Mouse (Mus musculus): ENCODE measurements around the gene Pcnx3. TPM values are rescaled to one million over a fixed set of nuclear protein-coding genes. Genes with fewer than 3 reads are reported as not detected.

Gene Pcnx3
- polyA plus RNA-seq, 2 experiments, result 9.1 to 19.8 TPM

- Histone ChIP-seq H3K27me3 (ENCODE audit: control insufficient read depth, insufficient read depth, low read length) (no peaks in the 10 kb centered on the region), H3K36me3 (replicated peaks; ENCODE audit: control insufficient read depth, insufficient read depth, low read depth) (peaks cover 68% of the 10 kb centered on the region), H3K9ac (replicated peaks) (peak overlapping the region; percentile 96), H3K4me3 (ENCODE audit: insufficient read depth in 1 of 2, low read depth in 2 of 2, low read length in 2 of 2) (peak overlapping the region; percentile 62 to 74), H3K4me2 (ENCODE audit: low read depth) (peak overlapping the region; percentile 95), H3K4me1 (replicated peaks; ENCODE audit: control insufficient read depth in 2 of 2, insufficient read depth in 2 of 2, low read length in 1 of 2) (peaks cover 17 to 38% of the 10 kb centered on the region in 2 experiments), H3K9me3 (ENCODE audit: control insufficient read depth, low read length) (no peaks in the 10 kb centered on the region), H3K27ac (peak overlapping the region; percentile 98)
- DNase-seq (ENCODE audit: low read depth in 3 of 3, low spot score in 3 of 3) (peak; percentile 75 to 79 (median 78)), ATAC-seq (ENCODE audit: insufficient read depth) (peak; percentile 69)
- TF ChIP-seq CTCF (IDR thresholded peaks at IDR 0.05; ENCODE audit: low read depth) (no peak), EP300 (IDR thresholded peaks at IDR 0.05; ENCODE audit: low read depth) (peak; percentile 90)
- 36% methylated on average over 7 of the region's 7 CpGs for WGBS (ENCODE audit: insufficient replicate concordance)
Observed at GRCm38 (mm10) chr19:5722848-5723425, 34.2 kb upstream of the Pcnx3 start.

- H3K4me1 ChIP-seq (replicated peaks; ENCODE audit: control insufficient read depth in 2 of 2, insufficient read depth in 2 of 2, low read length in 1 of 2), result peaks cover 17 to 31% of the 10 kb centered on the region in 2 experiments
- 93% methylated on average over 6 of the region's 6 CpGs for WGBS (ENCODE audit: insufficient replicate concordance)
- no peaks in the 10 kb centered on the region for H3K9me3 ChIP-seq (ENCODE audit: control insufficient read depth, low read length)
- H3K4me3 ChIP-seq (ENCODE audit: insufficient read depth in 1 of 2, low read depth in 2 of 2, low read length in 2 of 2), result no peak overlapping the region
- no peak overlapping the region for H3K27ac ChIP-seq
- DNase-seq (ENCODE audit: low read depth in 3 of 3, low spot score in 3 of 3) (no peak), ATAC-seq (ENCODE audit: insufficient read depth) (no peak)
- no peaks in the 10 kb centered on the region for H3K27me3 ChIP-seq (ENCODE audit: control insufficient read depth, insufficient read depth, low read length)
- H3K36me3 ChIP-seq (replicated peaks; ENCODE audit: control insufficient read depth, insufficient read depth, low read depth), result peaks cover 84% of the 10 kb centered on the region
- TF ChIP-seq EP300 (IDR thresholded peaks at IDR 0.05; ENCODE audit: low read depth), result no peak
- no peak for TF ChIP-seq CTCF (IDR thresholded peaks at IDR 0.05; ENCODE audit: low read depth)
- H3K9ac ChIP-seq (replicated peaks), result 0 out of 2 replicates have a peak overlapping the region, but pooled peaks have one; percentile 2
- H3K4me2 ChIP-seq (ENCODE audit: low read depth), result 0 out of 2 replicates have a peak overlapping the region, but pooled peaks have one; percentile 95
Observed at GRCm38 (mm10) chr19:5721233-5721632, 32.5 kb upstream of the Pcnx3 start.

- ATAC-seq (ENCODE audit: insufficient read depth) (no peak), DNase-seq (ENCODE audit: low read depth in 3 of 3, low spot score in 3 of 3) (no peak)
- Histone ChIP-seq H3K27ac (no peak overlapping the region), H3K4me2 (ENCODE audit: low read depth) (no peak overlapping the region), H3K4me3 (ENCODE audit: insufficient read depth in 1 of 2, low read depth in 2 of 2, low read length in 2 of 2) (no peak overlapping the region), H3K4me1 (replicated peaks; ENCODE audit: control insufficient read depth in 2 of 2, insufficient read depth in 2 of 2, low read length in 1 of 2) (peaks cover 16 to 25% of the 10 kb centered on the region in 2 experiments), H3K27me3 (ENCODE audit: control insufficient read depth, insufficient read depth, low read length) (no peaks in the 10 kb centered on the region), H3K9me3 (ENCODE audit: control insufficient read depth, low read length) (no peaks in the 10 kb centered on the region), H3K9ac (replicated peaks) (no peak overlapping the region), H3K36me3 (replicated peaks; ENCODE audit: control insufficient read depth, insufficient read depth, low read depth) (peaks cover 99% of the 10 kb centered on the region)
- TF ChIP-seq EP300 (IDR thresholded peaks at IDR 0.05; ENCODE audit: low read depth), result no peak
- TF ChIP-seq CTCF (IDR thresholded peaks at IDR 0.05; ENCODE audit: low read depth), result no peak
- WGBS (ENCODE audit: insufficient replicate concordance), result 83% methylated on average over 10 of the region's 10 CpGs
Observed at GRCm38 (mm10) chr19:5716955-5717354, 28.2 kb upstream of the Pcnx3 start.

GRCm38 (mm10) chr19:5715793-5716688 is 27.3 kb upstream of the Pcnx3 start:
- peak in 1 of 3 experiments; percentile 49 for DNase-seq (ENCODE audit: low read depth in 3 of 3, low spot score in 3 of 3)
- H3K27ac ChIP-seq, result no peak overlapping the region
- TF ChIP-seq EP300 (IDR thresholded peaks at IDR 0.05; ENCODE audit: low read depth) (no peak), CTCF (IDR thresholded peaks at IDR 0.05; ENCODE audit: low read depth) (peak; percentile 68)

GRCm38 (mm10) chr19:5713730-5714129 is 25.0 kb upstream of the Pcnx3 start:
- Histone ChIP-seq H3K27me3 (ENCODE audit: control insufficient read depth, insufficient read depth, low read length) (no peaks in the 10 kb centered on the region), H3K9ac (replicated peaks) (peak overlapping the region; percentile 2; the same call in 1 of the 2 replicates), H3K4me2 (ENCODE audit: low read depth) (peak overlapping the region; percentile 36), H3K9me3 (ENCODE audit: control insufficient read depth, low read length) (no peaks in the 10 kb centered on the region), H3K4me1 (replicated peaks; ENCODE audit: control insufficient read depth in 2 of 2, insufficient read depth in 2 of 2, low read length in 1 of 2) (peaks cover 16 to 20% of the 10 kb centered on the region in 2 experiments), H3K4me3 (ENCODE audit: insufficient read depth in 1 of 2, low read depth in 2 of 2, low read length in 2 of 2) (peak overlapping the region in 1 of 2 experiments; percentile 3; a peak in 2 of 4 replicates), H3K36me3 (replicated peaks; ENCODE audit: control insufficient read depth, insufficient read depth, low read depth) (peaks cover 98% of the 10 kb centered on the region), H3K27ac (no peak overlapping the region; the same call in 1 of the 2 replicates)
- TF ChIP-seq CTCF (IDR thresholded peaks at IDR 0.05; ENCODE audit: low read depth) (no peak), EP300 (IDR thresholded peaks at IDR 0.05; ENCODE audit: low read depth) (no peak)
- DNase-seq (ENCODE audit: low read depth in 3 of 3, low spot score in 3 of 3) (no peak), ATAC-seq (ENCODE audit: insufficient read depth) (peak; percentile 40)
- 20% methylated on average over 2 of the region's 2 CpGs for WGBS (ENCODE audit: insufficient replicate concordance)

More at GRCm38 (mm10) chr19:5715793-5716688, 27.3 kb upstream of the Pcnx3 start:
- Histone ChIP-seq H3K36me3 (replicated peaks; ENCODE audit: control insufficient read depth, insufficient read depth, low read depth) (peaks cover 98% of the 10 kb centered on the region), H3K9me3 (ENCODE audit: control insufficient read depth, low read length) (no peaks in the 10 kb centered on the region), H3K4me1 (replicated peaks; ENCODE audit: control insufficient read depth in 2 of 2, insufficient read depth in 2 of 2, low read length in 1 of 2) (peaks cover 16 to 22% of the 10 kb centered on the region in 2 experiments), H3K27me3 (ENCODE audit: control insufficient read depth, insufficient read depth, low read length) (no peaks in the 10 kb centered on the region), H3K4me3 (ENCODE audit: insufficient read depth in 1 of 2, low read depth in 2 of 2, low read length in 2 of 2) (no peak overlapping the region), H3K4me2 (ENCODE audit: low read depth) (peak overlapping the region; percentile 3; the same call in 1 of the 2 replicates), H3K9ac (replicated peaks) (no peak overlapping the region)
- ATAC-seq (ENCODE audit: insufficient read depth), result peak; percentile 27
- WGBS (ENCODE audit: insufficient replicate concordance), result 74% methylated on average over 43 of the region's 43 CpGs
